Mouse (Mus musculus): ENCODE measurements at regions not wholly inside any gene's neighbourhood (a gene's known extent, or its start where the extent isn't known, plus 50 kb on each side); places are given as distances from the start of the nearest gene placed in this dataset.

DNA sequence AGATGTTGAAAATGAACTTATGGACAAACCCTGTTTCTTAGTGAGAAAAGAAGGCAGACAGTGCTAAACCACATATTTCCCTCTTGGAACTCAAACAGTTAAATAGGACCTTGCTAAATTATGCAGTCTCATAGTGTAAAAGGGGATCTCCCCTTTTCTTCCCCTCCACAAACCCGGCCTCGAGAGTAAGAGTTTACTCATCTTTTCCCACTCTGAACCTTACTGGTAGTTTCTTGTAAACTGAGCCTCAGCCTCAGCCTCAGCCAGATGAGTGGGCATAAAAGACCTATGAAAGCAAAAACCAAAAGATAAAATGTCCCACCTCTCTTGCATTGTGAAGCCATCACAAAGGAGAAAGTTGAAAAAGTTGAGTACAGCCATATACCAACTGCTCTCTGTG is 92.6 kb upstream of the Il6 start:
- TF ChIP-seq CTCF (IDR thresholded peaks at IDR 0.05; ENCODE audit: borderline replicate concordance, extremely low read depth, insufficient read depth, insufficient read length) (no peak), POLR2A (IDR thresholded peaks at IDR 0.05; ENCODE audit: borderline replicate concordance, extremely low read depth, insufficient read depth, insufficient read length, poor library complexity, severe bottlenecking) (no peak)

Measured in brain, embryonic 14.5 days (tissue).